Mouse (Mus musculus) forebrain, embryonic 16.5 days (tissue): Measurements from ENCODE around the gene Cbfa2t3. TPM values are rescaled to one million over a fixed set of nuclear protein-coding genes. Genes with fewer than 3 reads are reported as not detected.

Experiments
- ATAC-seq: fragments of 200-750 bp; cut with Nextera tagmentation; 2 replicates; pipeline ENCODE4 v1.8.0; 2017; ENCODE audit warnings: mild to moderate bottlenecking, moderate library complexity
- H3K27ac ChIP-seq: fragments of 300-500 bp; sonication (generic); 2 replicates; pipeline ENCODE4 v1.5.1; 2014; ENCODE audit warnings: low read length, control low read depth
- H3K27me3 ChIP-seq: fragments of 300-500 bp; sonication (generic); replicated peaks from 2 replicates; pipeline ENCODE4 v1.6.1; 2014; ENCODE audit warnings: low read length; ENCODE audit not compliant: control insufficient read depth, insufficient read depth
- H3K36me3 ChIP-seq: fragments of 300-500 bp; sonication (generic); 2 replicates; pipeline ENCODE4 v1.6.1; 2014; ENCODE audit not compliant: control insufficient read depth, insufficient read depth
- H3K4me1 ChIP-seq: fragments of 300-500 bp; sonication (generic); replicated peaks from 2 replicates; pipeline ENCODE4 v1.6.1; 2014; ENCODE audit warnings: low read length; ENCODE audit not compliant: control insufficient read depth, insufficient read depth
- H3K4me2 ChIP-seq: fragments of 300-500 bp; sonication (generic); 2 replicates; pipeline ENCODE4 v1.6.1; 2014; ENCODE audit warnings: mild to moderate bottlenecking, low read length, control low read depth
- H3K4me3 ChIP-seq: fragments of 300-500 bp; sonication (generic); replicated peaks from 2 replicates; pipeline ENCODE4 v1.5.1; 2014; ENCODE audit warnings: mild to moderate bottlenecking, low read length, control low read depth
- H3K9ac ChIP-seq: fragments of 300-500 bp; sonication (generic); replicated peaks from 2 replicates; pipeline ENCODE4 v1.6.1; 2014; ENCODE audit warnings: low read depth, low read length, control low read depth
- H3K9me3 ChIP-seq: fragments of 300-500 bp; sonication (generic); 2 replicates; pipeline ENCODE4 v1.6.1; 2016; ENCODE audit warnings: low read length; ENCODE audit not compliant: control insufficient read depth
- WGBS: fragments of 180-500 bp; shearing (Covaris S2); extraction: QIAGEN DNeasy Blood & Tissue Kit; methylation state at CpG from one replicate; pipeline ENCODE4 v1.1.7; 2014; 5-methylcytosine and 5-hydroxymethylcytosine counted together
- polyA plus RNA-seq: library from polyadenylated mRNA; unstranded; fragments of >200 nt; fragmentation: Nextera tagmentation; extraction: Ambion mirVana; gene quantifications from 2 replicates; pipeline ENCODE4 v1.2.1, GENCODE M21; 2015

The Cbfa2t3 gene
- polyA plus RNA-seq, 1 experiment from 2014 or later, result 13.8 TPM

DNA sequence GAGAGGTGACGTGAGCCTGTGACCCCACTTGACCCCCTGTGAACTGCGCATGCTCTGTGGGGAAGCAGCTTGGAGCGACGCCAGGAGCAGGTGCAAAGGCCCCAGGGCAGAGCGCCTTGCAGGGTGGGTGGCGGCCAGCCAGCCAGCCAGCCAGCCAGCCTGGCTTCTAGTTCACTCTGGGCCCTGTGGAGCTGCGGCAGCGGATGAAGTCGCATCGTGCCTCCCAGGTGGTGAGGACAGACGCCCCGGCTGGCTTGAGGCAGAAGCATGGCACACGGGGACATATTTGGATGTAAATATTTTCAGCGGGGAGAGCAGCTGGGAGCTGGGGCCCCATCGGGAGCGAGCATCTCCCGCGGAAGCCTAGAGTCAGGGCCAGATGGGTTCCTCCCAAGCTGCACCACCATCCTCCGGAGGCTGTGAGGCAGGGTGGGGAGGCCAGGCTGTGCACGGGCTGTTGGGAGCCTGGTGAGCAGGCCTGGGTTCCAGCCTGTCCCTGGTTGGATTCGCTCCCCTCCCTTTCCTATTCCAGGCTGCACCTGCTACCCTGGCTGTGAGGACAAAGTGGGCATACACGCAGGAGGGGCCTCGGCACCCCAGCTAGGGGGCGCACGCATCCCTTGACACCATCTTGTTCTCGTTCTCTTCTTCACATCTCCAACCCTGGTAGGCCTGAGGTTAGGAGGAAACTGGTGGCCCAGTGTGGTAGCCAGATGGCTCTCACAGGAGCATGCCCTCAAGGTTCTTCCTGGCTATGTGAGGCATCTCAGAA, 10.6 kb upstream of the Cbfa2t3 start:
- Histone ChIP-seq H3K27me3 (no peaks in the 10 kb centered on the region), H3K4me1 (peaks cover 19% of the 10 kb centered on the region), H3K36me3 (no peaks in the 10 kb centered on the region), H3K9ac (0 out of 2 replicates have a peak overlapping the region, but pooled peaks have one; percentile 7), H3K4me2 (no peak overlapping the region), H3K27ac (peak overlapping the region; percentile 48), H3K4me3 (no peak overlapping the region), H3K9me3 (no peaks in the 10 kb centered on the region)
- WGBS, result 25% methylated on average over 26 of the region's 26 CpGs
- peak; percentile 84 for ATAC-seq

DNA sequence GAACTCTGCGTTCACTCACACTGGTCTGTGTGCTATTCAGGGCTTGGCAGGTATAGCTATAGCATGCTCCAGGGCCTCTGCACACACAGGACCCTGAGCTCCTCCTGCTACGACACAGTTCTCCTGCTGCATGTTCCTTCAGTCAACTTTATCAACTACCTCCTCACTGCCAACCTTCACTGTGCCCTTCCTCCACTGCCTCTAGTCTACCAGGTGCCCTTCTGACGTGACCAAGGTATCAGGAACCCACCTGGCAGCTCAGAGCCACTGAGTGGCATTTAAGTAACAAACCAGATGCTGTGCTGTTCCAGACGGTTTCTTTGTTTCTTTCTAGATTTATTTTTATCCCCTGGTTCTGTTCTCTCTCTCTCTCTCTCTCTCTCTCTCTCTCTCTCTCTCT, 8.3 kb upstream of the Cbfa2t3 start:
- H3K27ac ChIP-seq, result no peak overlapping the region
- WGBS, result 63% methylated on average over 4 of the region's 4 CpGs

DNA sequence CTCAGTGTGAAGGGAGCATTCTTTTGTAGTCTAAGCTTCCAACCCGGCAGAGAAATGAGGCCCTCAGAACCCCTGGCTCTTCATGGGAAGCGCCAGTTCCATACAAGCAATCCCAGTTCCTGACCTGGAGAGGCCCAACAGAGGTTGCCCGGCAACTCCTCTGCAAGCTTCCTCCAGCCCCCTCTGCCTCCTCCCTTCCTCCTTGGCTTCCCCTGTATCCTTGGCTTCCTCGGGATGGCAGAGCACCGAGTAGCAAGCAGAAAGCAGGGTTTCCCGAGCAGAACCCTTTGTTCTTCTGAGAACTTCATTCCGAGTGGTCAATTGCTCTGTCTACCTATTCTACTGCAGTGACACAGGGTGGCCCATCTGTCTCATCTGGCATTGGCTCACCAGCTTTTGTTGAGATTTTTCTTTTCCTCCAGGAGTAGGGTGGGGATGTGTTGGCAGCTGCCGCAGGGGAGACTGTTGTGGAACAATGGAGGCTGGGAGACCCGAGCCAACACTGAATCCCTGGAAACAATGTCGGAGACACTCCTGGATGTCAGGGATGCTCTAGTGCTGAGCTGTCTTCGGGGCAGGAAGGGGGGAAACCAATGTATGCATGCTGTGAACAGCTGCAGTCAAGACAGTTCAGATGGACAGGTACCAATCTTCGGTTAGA, 7.1 kb upstream of the Cbfa2t3 start:
- H3K27ac ChIP-seq, result no peak overlapping the region
- 27% methylated on average over 12 of the region's 12 CpGs for WGBS
- H3K4me3 ChIP-seq, result no peak overlapping the region
- no peak overlapping the region for H3K4me2 ChIP-seq
- no peaks in the 10 kb centered on the region for H3K9me3 ChIP-seq
- H3K36me3 ChIP-seq, result no peaks in the 10 kb centered on the region
- no peaks in the 10 kb centered on the region for H3K27me3 ChIP-seq
- H3K9ac ChIP-seq, result no peak overlapping the region
- H3K4me1 ChIP-seq, result peaks cover 19% of the 10 kb centered on the region
- no peak for ATAC-seq

More for the DNA sequence above, 8.3 kb upstream of the Cbfa2t3 start:
- Histone ChIP-seq H3K4me3 (no peak overlapping the region), H3K36me3 (no peaks in the 10 kb centered on the region), H3K9ac (no peak overlapping the region), H3K4me1 (peaks cover 19% of the 10 kb centered on the region), H3K9me3 (no peaks in the 10 kb centered on the region), H3K4me2 (no peak overlapping the region), H3K27me3 (no peaks in the 10 kb centered on the region)
- ATAC-seq, result no peak

DNA sequence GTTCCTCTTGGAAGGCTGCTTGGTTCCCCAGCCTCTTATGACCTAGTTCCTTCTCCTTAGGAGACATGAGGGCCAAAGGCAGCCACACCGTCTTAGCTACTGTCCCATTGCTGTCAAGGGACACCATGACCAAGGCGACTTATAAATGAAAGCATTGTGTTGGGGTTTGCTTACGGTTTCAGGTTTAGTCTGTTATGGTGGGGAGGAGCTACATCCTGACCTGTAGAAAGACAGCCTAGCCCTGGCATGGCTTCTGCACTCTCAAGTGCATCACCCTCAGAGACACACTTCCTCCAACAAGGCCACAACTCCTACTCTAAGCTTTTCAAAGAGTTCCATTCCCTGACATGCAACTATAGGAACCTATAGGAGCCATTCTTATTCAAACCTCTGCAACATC, 5.7 kb upstream of the Cbfa2t3 start:
- peaks cover 15% of the 10 kb centered on the region for H3K4me1 ChIP-seq
- no peak overlapping the region for H3K4me2 ChIP-seq
- ATAC-seq, result no peak
- H3K27ac ChIP-seq, result no peak overlapping the region
- no peaks in the 10 kb centered on the region for H3K27me3 ChIP-seq
- no peaks in the 10 kb centered on the region for H3K36me3 ChIP-seq
- H3K4me3 ChIP-seq, result no peak overlapping the region
- whole genome bisulfite sequencing, result 89% methylated on average over 3 of the region's 3 CpGs
- H3K9ac ChIP-seq, result no peak overlapping the region
- no peaks in the 10 kb centered on the region for H3K9me3 ChIP-seq

DNA sequence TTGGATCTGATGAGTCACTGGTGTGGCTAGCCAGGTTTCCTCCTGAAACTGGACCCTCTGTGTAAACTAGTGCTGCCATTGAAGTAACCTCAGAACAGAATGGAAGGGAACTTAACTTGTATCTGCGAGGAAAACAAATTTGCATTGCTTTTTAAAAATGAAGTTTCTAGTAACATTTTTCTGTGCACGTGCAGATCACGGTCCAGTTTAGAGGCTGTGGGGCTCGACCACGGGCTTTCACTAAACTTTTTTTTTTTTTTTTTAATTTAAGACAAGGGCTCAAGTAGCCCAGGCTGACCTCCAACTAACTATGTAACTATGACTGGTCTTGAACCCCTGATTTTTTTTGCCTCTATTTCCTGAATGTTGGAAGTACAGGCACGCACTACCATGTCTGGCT, 4.0 kb upstream of the Cbfa2t3 start:
- H3K4me2 ChIP-seq, result no peak overlapping the region
- H3K9me3 ChIP-seq, result no peaks in the 10 kb centered on the region
- WGBS, result 87% methylated on average over 6 of the region's 6 CpGs
- peaks cover 9% of the 10 kb centered on the region; the same call in 1 of the 2 replicates for H3K4me1 ChIP-seq
- H3K27me3 ChIP-seq, result no peaks in the 10 kb centered on the region
- H3K36me3 ChIP-seq, result no peaks in the 10 kb centered on the region
- no peak for ATAC-seq
- no peak overlapping the region for H3K4me3 ChIP-seq
- no peak overlapping the region for H3K27ac ChIP-seq
- H3K9ac ChIP-seq, result no peak overlapping the region

DNA sequence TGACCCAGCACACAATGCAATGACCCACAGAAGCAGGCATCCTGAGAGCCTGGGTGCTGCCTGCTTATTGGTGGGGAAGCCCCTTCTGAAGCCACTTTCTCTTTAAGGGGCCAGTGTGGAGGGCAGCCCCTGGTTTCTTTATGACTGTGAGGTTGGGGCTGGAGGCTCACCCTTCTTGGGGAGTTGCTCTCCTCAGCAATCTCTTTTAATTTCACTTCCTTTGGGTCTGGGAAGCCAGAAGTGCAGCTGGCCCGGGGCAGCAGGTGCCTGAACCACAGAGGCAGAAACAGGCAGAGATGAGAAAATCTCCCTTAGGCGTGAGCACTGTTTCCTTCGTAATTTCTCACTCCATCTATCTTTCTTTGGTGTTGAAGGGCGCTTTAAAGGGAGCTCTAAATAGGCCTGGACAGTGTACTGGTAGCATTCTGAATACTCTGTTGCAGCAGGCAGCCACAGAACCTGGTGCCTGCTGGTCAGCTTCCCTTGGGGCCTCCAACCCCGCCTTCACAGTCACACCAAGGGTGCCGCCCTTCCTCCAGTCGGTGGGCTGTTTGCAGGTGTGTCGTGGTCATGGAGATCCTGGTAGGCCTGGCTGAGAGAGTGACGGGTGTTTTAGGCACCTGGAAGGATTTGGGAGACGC, 3.5 kb upstream of the Cbfa2t3 start:
- no peak overlapping the region for H3K4me3 ChIP-seq
- no peaks in the 10 kb centered on the region for H3K9me3 ChIP-seq
- H3K4me2 ChIP-seq, result no peak overlapping the region
- H3K4me1 ChIP-seq, result peaks cover 9% of the 10 kb centered on the region; the same call in 1 of the 2 replicates
- no peak for ATAC-seq
- H3K27me3 ChIP-seq, result no peaks in the 10 kb centered on the region
- no peak overlapping the region for H3K27ac ChIP-seq
- 66% methylated on average over 10 of the region's 10 CpGs for WGBS
- no peaks in the 10 kb centered on the region for H3K36me3 ChIP-seq
- H3K9ac ChIP-seq, result no peak overlapping the region

DNA sequence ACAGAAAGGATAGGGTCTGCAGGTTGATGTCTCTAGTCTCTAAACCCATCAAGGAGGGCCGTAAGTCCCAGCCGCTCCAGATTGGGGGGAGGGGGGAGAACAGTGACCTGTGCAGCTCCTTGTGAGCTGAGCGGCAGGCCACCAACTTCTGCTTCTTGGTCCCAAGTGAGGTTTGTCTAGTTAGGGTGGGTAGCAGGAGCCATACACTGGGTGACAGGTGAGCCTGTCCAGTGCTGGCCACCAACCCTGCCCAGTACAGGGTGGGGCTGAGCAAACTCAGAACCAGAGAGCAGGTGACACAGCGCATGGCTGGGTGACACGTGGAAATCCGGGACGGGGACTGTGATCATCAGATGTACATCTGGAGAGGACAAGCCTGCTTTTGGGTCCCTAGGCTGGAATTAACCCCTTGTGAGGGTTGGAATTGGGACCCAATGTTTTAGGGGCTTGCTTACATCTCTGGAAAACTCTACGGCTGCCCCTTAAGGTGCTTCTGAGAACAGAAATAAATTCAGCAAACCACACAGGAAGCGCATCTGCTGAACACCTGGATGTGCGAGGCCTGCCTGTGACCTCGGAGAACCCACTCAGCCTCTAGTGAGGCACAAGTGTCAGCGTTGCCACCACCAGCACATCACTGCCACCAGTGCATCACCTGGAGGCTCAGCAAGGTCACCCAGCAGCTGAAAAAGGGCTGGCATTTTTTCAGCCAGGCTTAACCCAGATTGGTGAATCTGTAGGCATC, 2.7 kb upstream of the Cbfa2t3 start:
- Histone ChIP-seq H3K4me1 (peaks cover 9% of the 10 kb centered on the region; the same call in 1 of the 2 replicates), H3K4me2 (no peak overlapping the region), H3K4me3 (no peak overlapping the region), H3K9ac (no peak overlapping the region), H3K36me3 (no peaks in the 10 kb centered on the region), H3K9me3 (no peaks in the 10 kb centered on the region), H3K27ac (no peak overlapping the region), H3K27me3 (no peaks in the 10 kb centered on the region)
- 86% methylated on average over 12 of the region's 12 CpGs for WGBS
- ATAC-seq, result no peak

DNA sequence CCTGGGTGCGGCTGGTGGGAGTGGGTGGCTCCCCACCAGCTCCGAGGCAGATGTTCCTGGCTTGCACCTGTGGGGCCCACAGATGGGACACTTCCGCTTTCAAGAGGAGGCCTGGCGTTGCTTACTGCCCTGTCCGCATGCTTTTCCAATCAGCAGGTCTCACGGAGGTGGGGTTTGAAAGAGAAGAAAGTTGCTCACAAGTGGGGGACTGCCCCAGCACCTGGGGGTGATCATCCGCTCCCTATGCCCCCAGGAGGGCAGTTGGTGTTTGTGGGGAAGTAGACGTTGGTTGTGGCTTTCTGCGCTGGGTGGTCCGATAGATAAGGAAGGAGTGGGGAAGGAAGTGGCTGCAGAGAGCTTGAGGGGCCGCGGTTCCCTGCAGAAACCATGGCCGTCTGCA, 1.7 kb upstream of the Cbfa2t3 start:
- Histone ChIP-seq H3K36me3 (no peaks in the 10 kb centered on the region), H3K9me3 (no peaks in the 10 kb centered on the region), H3K4me1 (peaks cover under 1% of the 10 kb centered on the region; the same call in 1 of the 2 replicates), H3K4me2 (no peak overlapping the region), H3K9ac (no peak overlapping the region), H3K27ac (no peak overlapping the region), H3K4me3 (no peak overlapping the region), H3K27me3 (no peaks in the 10 kb centered on the region)
- ATAC-seq, result no peak
- 81% methylated on average over 13 of the region's 13 CpGs for WGBS

DNA sequence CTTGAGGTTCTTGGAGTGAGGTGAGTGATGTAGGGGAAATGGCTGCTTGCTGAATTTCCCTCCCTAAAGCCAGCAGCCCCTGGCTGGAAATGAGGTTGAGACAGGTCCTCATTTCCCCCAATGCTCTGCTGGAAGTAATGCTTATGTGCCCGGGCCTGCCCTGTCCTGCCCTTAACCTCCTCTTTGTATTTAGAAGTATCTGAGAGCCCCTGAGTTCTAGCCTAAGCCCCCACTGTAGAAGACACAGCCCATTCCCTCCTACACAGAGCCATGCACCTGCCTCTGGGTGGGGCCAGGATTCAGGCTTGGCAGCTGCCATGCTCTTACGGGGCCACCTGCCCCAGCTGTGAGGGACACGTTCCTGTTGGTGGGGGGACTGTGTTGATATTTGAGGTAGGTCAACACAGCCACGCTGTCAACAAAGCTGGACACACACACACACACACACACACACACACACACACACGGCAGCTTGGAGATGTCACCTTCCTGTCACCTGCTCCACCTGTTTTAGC, 598 bp downstream of the Cbfa2t3 start:
- no peak overlapping the region for H3K9ac ChIP-seq

More for the DNA sequence above, 598 bp downstream of the Cbfa2t3 start:
- WGBS, result 82% methylated on average over 5 of the region's 5 CpGs
- no peak overlapping the region for H3K27ac ChIP-seq
- no peaks in the 10 kb centered on the region for H3K9me3 ChIP-seq
- H3K36me3 ChIP-seq, result no peaks in the 10 kb centered on the region
- H3K4me1 ChIP-seq, result no peaks in the 10 kb centered on the region
- no peak overlapping the region for H3K4me3 ChIP-seq
- H3K27me3 ChIP-seq, result no peaks in the 10 kb centered on the region
- ATAC-seq, result no peak
- no peak overlapping the region for H3K4me2 ChIP-seq
